Mouse (Mus musculus): ENCODE measurements around the gene Hyal3. TPM values are rescaled to one million over a fixed set of nuclear protein-coding genes. Genes with fewer than 3 reads are reported as not detected.

Gene Hyal3
- total and polyA plus RNA-seq, 3 experiments, result 2.3 to 6.8 TPM; not detected in 1

GRCm38 (mm10) chr9:107582509-107583062 is 2.0 kb downstream of the Hyal3 start:
- no peak for DNase-seq (ENCODE audit: low read depth, low spot score)
- Histone ChIP-seq H3K36me3 (ENCODE audit: control insufficient read depth in 1 of 2, insufficient read depth in 2 of 2, low read length in 2 of 2) (peaks cover 0 to 18% of the 10 kb centered on the region in 2 experiments; a peak in 2 of 4 replicates), H3K4me1 (ENCODE audit: control insufficient read depth in 1 of 2, insufficient read depth in 2 of 2, low read length in 2 of 2) (peaks cover 8 to 28% of the 10 kb centered on the region in 2 experiments; a peak in 3 of 4 replicates), H3K9me3 (replicated peaks; ENCODE audit: insufficient read depth, low read length) (no peaks in the 10 kb centered on the region), H3K27me3 (ENCODE audit: control insufficient read depth in 1 of 2, insufficient read depth in 2 of 2, low read length in 2 of 2) (no peaks in the 10 kb centered on the region), H3K79me2 (ENCODE audit: control insufficient read depth, insufficient read depth, low read length, poor library complexity) (peaks cover 30% of the 10 kb centered on the region), H3K27ac (ENCODE audit: control insufficient read depth, low read depth, low read length) (peak overlapping the region; percentile 55), H3K4me3 (ENCODE audit: control insufficient read depth in 1 of 2, insufficient read depth in 1 of 2, low read depth in 2 of 2, low read length in 2 of 2) (peak overlapping the region; percentile 81 to 98; a peak in 3 of 4 replicates), H3K9ac (ENCODE audit: control insufficient read depth, low read depth, low read length, poor library complexity, severe bottlenecking) (peak overlapping the region; percentile 78; the same call in 1 of the 2 replicates)
- TF ChIP-seq POLR2AphosphoS2 (IDR thresholded peaks at IDR 0.05; ENCODE audit: low read length), result no peak
- no peak for TF ChIP-seq TCF12 (IDR thresholded peaks at IDR 0.05; ENCODE audit: low read depth, low read length)
- no peak for TF ChIP-seq USF2 (IDR thresholded peaks at IDR 0.05; ENCODE audit: borderline replicate concordance in 1 of 2, insufficient read depth in 1 of 2, low read depth in 1 of 2, low read length in 2 of 2)
- TF ChIP-seq MAZ (IDR thresholded peaks at IDR 0.05; ENCODE audit: low read depth, low read length), result no peak
- no peak for TF ChIP-seq MYB (IDR thresholded peaks at IDR 0.05; ENCODE audit: low read depth, low read length)
- no peak for TF ChIP-seq UBTF (IDR thresholded peaks at IDR 0.05; ENCODE audit: borderline replicate concordance, insufficient read depth, low read depth, low read length)
- TF ChIP-seq E2F4 (IDR thresholded peaks at IDR 0.05; ENCODE audit: borderline replicate concordance, low read depth, low read length), result no peak
- no peak for TF ChIP-seq RCOR1 (IDR thresholded peaks at IDR 0.05; ENCODE audit: low read depth, low read length)
- no peak for TF ChIP-seq NELFE (IDR thresholded peaks at IDR 0.05; ENCODE audit: low read depth, low read length)
- no peak for TF ChIP-seq ETS1 (IDR thresholded peaks at IDR 0.05; ENCODE audit: low read depth, low read length)

GRCm38 (mm10) chr9:107583174-107583573 is 2.6 kb downstream of the Hyal3 start:
- DNase-seq (ENCODE audit: low read depth, low spot score), result no peak
- H3K4me3 ChIP-seq (ENCODE audit: control insufficient read depth in 1 of 2, insufficient read depth in 1 of 2, low read depth in 2 of 2, low read length in 2 of 2), result no peak overlapping the region
- peaks cover 0 to 18% of the 10 kb centered on the region in 2 experiments; a peak in 2 of 4 replicates for H3K36me3 ChIP-seq (ENCODE audit: control insufficient read depth in 1 of 2, insufficient read depth in 2 of 2, low read length in 2 of 2)
- peaks cover 8 to 28% of the 10 kb centered on the region in 2 experiments; a peak in 3 of 4 replicates for H3K4me1 ChIP-seq (ENCODE audit: control insufficient read depth in 1 of 2, insufficient read depth in 2 of 2, low read length in 2 of 2)
- no peaks in the 10 kb centered on the region for H3K9me3 ChIP-seq (replicated peaks; ENCODE audit: insufficient read depth, low read length)
- no peak for TF ChIP-seq USF2 (IDR thresholded peaks at IDR 0.05; ENCODE audit: borderline replicate concordance in 1 of 2, insufficient read depth in 1 of 2, low read depth in 1 of 2, low read length in 2 of 2)
- TF ChIP-seq CHD2 (IDR thresholded peaks at IDR 0.05; ENCODE audit: low read length), result no peak
- TF ChIP-seq SIN3A (IDR thresholded peaks at IDR 0.05; ENCODE audit: low read length), result no peak
- no peak for TF ChIP-seq NRF1 (IDR thresholded peaks at IDR 0.05; ENCODE audit: insufficient read depth, low read depth, low read length, poor library complexity, severe bottlenecking)
- TF ChIP-seq EP300 (IDR thresholded peaks at IDR 0.05; ENCODE audit: low read depth in 1 of 2, low read length in 2 of 2), result no peak
- no peak for TF ChIP-seq ZNF384 (IDR thresholded peaks at IDR 0.05; ENCODE audit: low read depth, low read length)
- TF ChIP-seq MAFK (IDR thresholded peaks at IDR 0.05; ENCODE audit: borderline replicate concordance, low read depth, low read length), result no peak
- no peak for TF ChIP-seq E2F4 (IDR thresholded peaks at IDR 0.05; ENCODE audit: borderline replicate concordance, low read depth, low read length)
- no peak for TF ChIP-seq BHLHE40 (IDR thresholded peaks at IDR 0.05; ENCODE audit: borderline replicate concordance, low read depth, low read length)
- no peak for TF ChIP-seq POLR2AphosphoS2 (IDR thresholded peaks at IDR 0.05; ENCODE audit: low read length)
- no peak for TF ChIP-seq CHD1 (IDR thresholded peaks at IDR 0.05; ENCODE audit: low read depth, low read length)
- TF ChIP-seq GABPA (IDR thresholded peaks at IDR 0.05; ENCODE audit: low read depth, low read length), result no peak
- no peak for TF ChIP-seq RCOR1 (IDR thresholded peaks at IDR 0.05; ENCODE audit: low read depth, low read length)
- TF ChIP-seq TCF12 (IDR thresholded peaks at IDR 0.05; ENCODE audit: low read depth, low read length), result no peak
- TF ChIP-seq ZKSCAN1 (IDR thresholded peaks at IDR 0.05; ENCODE audit: low read depth, low read length), result no peak
- no peak for TF ChIP-seq POLR2AphosphoS5 (IDR thresholded peaks at IDR 0.05; ENCODE audit: borderline replicate concordance, low read depth, low read length)
- no peak for TF ChIP-seq ZMIZ1 (IDR thresholded peaks at IDR 0.05; ENCODE audit: low read depth, low read length)
- TF ChIP-seq POLR2A (IDR thresholded peaks at IDR 0.05; ENCODE audit: control insufficient read depth in 1 of 2, insufficient read depth in 1 of 2, low read depth in 1 of 2, low read length in 2 of 2, poor library complexity in 1 of 2), result no peak
- TF ChIP-seq USF1 (IDR thresholded peaks at IDR 0.05; ENCODE audit: low read depth, low read length), result no peak
- no peak overlapping the region for H3K27ac ChIP-seq (ENCODE audit: control insufficient read depth, low read depth, low read length)
- peaks cover 36% of the 10 kb centered on the region for H3K79me2 ChIP-seq (ENCODE audit: control insufficient read depth, insufficient read depth, low read length, poor library complexity)
- no peak overlapping the region for H3K9ac ChIP-seq (ENCODE audit: control insufficient read depth, low read depth, low read length, poor library complexity, severe bottlenecking)
- no peaks in the 10 kb centered on the region for H3K27me3 ChIP-seq (ENCODE audit: control insufficient read depth in 1 of 2, insufficient read depth in 2 of 2, low read length in 2 of 2)
